Mouse (Mus musculus) embryonic stem cell, embryonic (primary cell): ENCODE measurements around the gene Sun3.

Experiments
- CTCF ChIA-PET, 4 experiments: fragments of 300-600 bp in 2 of 4; fragments of 350-600 bp in 2 of 4; sonication (Branson Sonifier 250); formaldehyde crosslinking; loops; one replicate each; lab custom pipeline; 2022; ENCODE audit warnings: inconsistent platforms in 2 of 4; lab: Charles Lee
- POLR2A ChIA-PET, 4 experiments: fragments of 300-600 bp in 2 of 4; fragments of 350-600 bp in 2 of 4; sonication (Branson Sonifier 250); formaldehyde crosslinking; loops; one replicate each; lab custom pipeline; 2022; ENCODE audit warnings: antibody characterized with exemption in 4 of 4, inconsistent platforms in 1 of 4; lab: Charles Lee

The Sun3 gene

GRCm38 (mm10) chr11:9010853-9011339, 37.9 kb downstream of the Sun3 start, which contains the start of gene Hus1:
TSS of gene Hus1 (minus strand) at chr11:9011191.
- ChIA-PET POLR2A (interaction anchor here (0.7 to 3.2 kb wide), 39 partner anchors 10 to 146 kb away, joined by 3 to 44 read pairs (median 5); partner anchors contain the start of gene Upp1 (in 4 of the 4)), CTCF (interaction anchor here in 2 of 4 experiments (1.0 to 1.9 kb wide), 6 partner anchors 28 to 561 kb away, joined by 3 to 17 read pairs (median 4); no protein-coding TSS in a partner anchor)

GRCm38 (mm10) chr11:9010416-9010815, 38.4 kb downstream of the Sun3 start:
- CTCF ChIA-PET: interaction anchor here in 2 of 4 experiments (1.0 to 1.9 kb wide), 6 partner anchors 27 to 561 kb away, joined by 3 to 17 read pairs (median 4); no protein-coding TSS in a partner anchor
- POLR2A ChIA-PET: interaction anchor here (0.7 to 3.2 kb wide), 39 partner anchors 10 to 146 kb away, joined by 3 to 44 read pairs (median 5); partner anchors contain the start of gene Upp1 (in 4 of the 4)

- CTCF ChIA-PET: no interaction called here
Observed at GRCm38 (mm10) chr11:9008761-9009160, 40.0 kb downstream of the Sun3 start.

GRCm38 (mm10) chr11:8988084-8988483, 60.7 kb downstream of the Sun3 start:
- POLR2A ChIA-PET: interaction anchor here in 3 of 4 experiments (0.6 to 1.5 kb wide), 3 partner anchors 128 to 592 kb away, joined by 3 to 4 read pairs (median 3); no protein-coding TSS in a partner anchor

More at GRCm38 (mm10) chr11:9008761-9009160, 40.0 kb downstream of the Sun3 start:
- POLR2A ChIA-PET: interaction anchor here in 3 of 4 experiments (0.9 to 3.2 kb wide), 5 partner anchors 10 to 128 kb away, joined by 3 to 44 read pairs (median 4); partner anchors contain the start of gene Upp1 (in 1 of the 3)

GRCm38 (mm10) chr11:8986058-8986457, 62.7 kb downstream of the Sun3 start:
- POLR2A ChIA-PET: interaction anchor here in 3 of 4 experiments (1.1 to 1.9 kb wide), 7 partner anchors 9 to 150 kb away, joined by 3 to 8 read pairs (median 4); partner anchors contain the start of gene Upp1 (in 2 of the 3)
- CTCF ChIA-PET: interaction anchor here (0.5 to 6.9 kb wide), 6 partner anchors 149 to 590 kb away, joined by 3 to 101 read pairs (median 22); no protein-coding TSS in a partner anchor

More at GRCm38 (mm10) chr11:8988084-8988483, 60.7 kb downstream of the Sun3 start:
- CTCF ChIA-PET: interaction anchor here in 2 of 4 experiments (1.1 to 1.3 kb wide), 2 partner anchors 148 kb away, joined by 4 read pairs; no protein-coding TSS in a partner anchor

- CTCF ChIA-PET: interaction anchor here (0.6 to 6.9 kb wide), 49 partner anchors 8 to 559 kb away, joined by 3 to 101 read pairs (median 4); partner anchors contain the start of genes Hus1 (in 2 of the 4) and Pkd1l1 (in 2 of the 4)
- POLR2A ChIA-PET: interaction anchor here (0.6 to 2.1 kb wide), 22 partner anchors 10 to 154 kb away, joined by 3 to 11 read pairs (median 4); partner anchors contain the start of genes Upp1 (in 2 of the 4) and Hus1 (in 1 of the 4)
Observed at GRCm38 (mm10) chr11:8983237-8983861, 65.4 kb downstream of the Sun3 start.

- POLR2A ChIA-PET: interaction anchor here in 1 of 4 experiments (1.1 to 1.5 kb wide), 2 partner anchors 32 to 158 kb away, joined by 3 to 4 read pairs; no protein-coding TSS in a partner anchor
- CTCF ChIA-PET: interaction anchor here in 2 of 4 experiments (0.6 to 1.6 kb wide), 2 partner anchors 158 to 806 kb away, joined by 3 to 6 read pairs; no protein-coding TSS in a partner anchor
Observed at GRCm38 (mm10) chr11:8978154-8978553, 70.6 kb downstream of the Sun3 start.

- POLR2A ChIA-PET: interaction anchor here in 1 of 4 experiments (0.6 kb wide), 1 partner anchor 342 kb away, joined by 3 read pairs; no protein-coding TSS in a partner anchor
Observed at GRCm38 (mm10) chr11:8973166-8973565, 75.6 kb downstream of the Sun3 start, which contains the start of gene Pkd1l1. TSS of gene Pkd1l1 (minus strand) at chr11:8973266.

GRCm38 (mm10) chr11:8972093-8972492, 76.7 kb downstream of the Sun3 start:
- CTCF ChIA-PET: interaction anchor here in 1 of 4 experiments (1.4 kb wide), 1 partner anchor 11 kb away, joined by 6 read pairs; no protein-coding TSS in a partner anchor
- POLR2A ChIA-PET: no interaction called here

More at GRCm38 (mm10) chr11:8973166-8973565, 75.6 kb downstream of the Sun3 start, which contains the start of gene Pkd1l1:
- CTCF ChIA-PET: interaction anchor here in 2 of 4 experiments (1.3 to 1.4 kb wide), 2 partner anchors 10 kb away, joined by 4 to 6 read pairs; no protein-coding TSS in a partner anchor

GRCm38 (mm10) chr11:8970509-8970908, 78.3 kb downstream of the Sun3 start:
- ChIA-PET CTCF (interaction anchor here in 1 of 4 experiments (1.2 kb wide), 1 partner anchor 12 kb away, joined by 3 read pairs; no protein-coding TSS in a partner anchor), POLR2A (interaction anchor here in 1 of 4 experiments (1.4 kb wide), 1 partner anchor 10 kb away, joined by 3 read pairs; no protein-coding TSS in a partner anchor)

- ChIA-PET CTCF (no interaction called here), POLR2A (interaction anchor here in 1 of 4 experiments (1.1 kb wide), 1 partner anchor 15 kb away, joined by 5 read pairs; no protein-coding TSS in a partner anchor)
Observed at GRCm38 (mm10) chr11:8968094-8968493, 80.7 kb downstream of the Sun3 start.
